Mouse (Mus musculus) kidney, embryonic 14.5 days (tissue): ENCODE data around the gene Acat3. TPM values are rescaled to one million over a fixed set of nuclear protein-coding genes. Genes with fewer than 3 reads are reported as not detected.
"Not testable (repeated sequence)": the region's sequence is repeated elsewhere in the genome, so short reads cannot be mapped to it uniquely, and the experiment has no call there.

Experiments used
- ATAC-seq: fragments of 200-750 bp; cut with Nextera tagmentation; 2 replicates; pipeline ENCODE4 v1.8.0; 2017; ENCODE audit warnings: moderate number of reproducible peaks, mild to moderate bottlenecking, moderate TSS enrichment, moderate library complexity; ENCODE audit not compliant: low FRiP score, low TSS enrichment
- H3K27ac ChIP-seq: fragments of 300-500 bp; sonication (generic); 2 replicates; pipeline ENCODE4 v1.5.1; 2014; ENCODE audit warnings: low read depth, mild to moderate bottlenecking, low read length, moderate library complexity, mixed read lengths
- H3K27me3 ChIP-seq: fragments of 300-500 bp; sonication (generic); 2 replicates; pipeline ENCODE4 v1.6.1; 2014; ENCODE audit warnings: mild to moderate bottlenecking, low read length; ENCODE audit not compliant: control insufficient read depth, insufficient read depth
- H3K36me3 ChIP-seq: fragments of 300-500 bp; sonication (generic); 2 replicates; pipeline ENCODE4 v1.6.1; 2014; ENCODE audit warnings: low read length, mixed read lengths; ENCODE audit not compliant: control insufficient read depth, insufficient read depth
- H3K4me1 ChIP-seq: fragments of 300-500 bp; sonication (generic); 2 replicates; pipeline ENCODE4 v1.6.1; 2014; ENCODE audit warnings: low read length, mixed read lengths; ENCODE audit not compliant: control insufficient read depth, insufficient read depth
- H3K4me2 ChIP-seq: fragments of 300-500 bp; sonication (generic); replicated peaks from 2 replicates; pipeline ENCODE4 v1.6.1; 2014; ENCODE audit warnings: low read depth, mild to moderate bottlenecking, low read length
- H3K4me3 ChIP-seq: fragments of 300-500 bp; sonication (generic); 2 replicates; pipeline ENCODE4 v1.5.1; 2014; ENCODE audit warnings: mild to moderate bottlenecking, low read length
- H3K9ac ChIP-seq: fragments of 300-500 bp; sonication (generic); 2 replicates; pipeline ENCODE4 v1.6.1; 2014; ENCODE audit warnings: low read depth, mild to moderate bottlenecking, low read length, moderate library complexity
- H3K9me3 ChIP-seq: fragments of 300-500 bp; sonication (generic); 2 replicates; pipeline ENCODE4 v1.6.1; 2016; ENCODE audit warnings: low read length; ENCODE audit not compliant: control insufficient read depth
- WGBS: fragments of 180-500 bp; shearing (Covaris S2); extraction: QIAGEN DNeasy Blood & Tissue Kit; methylation state at CpG from one replicate; pipeline ENCODE4 v1.1.7; 2014; 5-methylcytosine and 5-hydroxymethylcytosine counted together
- polyA plus RNA-seq: library from polyadenylated mRNA; unstranded; fragments of >200 nt; fragmentation: Nextera tagmentation; extraction: Ambion mirVana; gene quantifications from 2 replicates; pipeline ENCODE4 v1.2.1, GENCODE M21; 2014

Gene Acat3
- 0.61 and 0.76 TPM in 2 replicates for polyA plus RNA-seq

DNA sequence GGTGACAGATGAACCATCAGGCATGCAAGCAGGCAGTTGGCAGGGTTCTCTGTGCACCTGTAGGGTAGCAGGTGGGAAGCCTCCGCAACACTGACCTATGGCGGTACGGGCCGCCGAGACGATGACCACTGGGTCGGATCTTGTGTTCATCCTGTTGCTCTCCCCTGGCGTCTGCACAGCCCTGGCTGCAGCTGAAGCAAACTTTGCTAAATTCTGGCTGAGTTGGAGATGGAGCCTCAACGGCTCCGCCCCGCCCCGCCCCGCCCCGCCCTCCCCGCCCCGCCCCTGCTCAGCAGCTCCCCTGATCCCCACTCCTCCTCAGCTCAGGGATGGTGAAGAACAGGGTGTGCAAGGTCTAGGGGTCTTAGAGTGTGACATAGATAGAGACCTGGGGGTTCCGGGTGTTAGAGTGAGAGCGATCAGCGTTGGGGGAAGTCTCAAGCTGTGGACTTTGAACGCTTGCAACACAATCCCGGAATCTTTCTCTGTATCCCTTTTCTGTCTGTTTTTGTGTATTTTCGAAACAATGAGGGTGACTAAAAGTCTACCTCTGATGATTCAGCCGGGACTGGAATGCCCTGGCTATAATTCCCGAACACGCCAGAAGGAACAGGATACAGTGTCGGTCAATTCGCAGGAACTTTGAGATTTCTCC, at the start of gene Acat3:
TSS of gene Acat3 (minus strand) at position 450 of the 655 bp plus-strand sequence.
- H3K4me2 ChIP-seq = peak within 1 kb of the TSS; percentile 32
- H3K27ac ChIP-seq = no peak within 1 kb of the TSS
- H3K36me3 ChIP-seq = peaks cover 22% of the 10 kb centered on the region
- no peaks in the 10 kb centered on the region for H3K4me1 ChIP-seq
- H3K27me3 ChIP-seq = no peaks in the 10 kb centered on the region
- H3K9ac ChIP-seq = peak within 1 kb of the TSS; percentile 45; the same call in 1 of the 2 replicates
- peak within 1 kb of the TSS; percentile 10 for H3K4me3 ChIP-seq
- H3K9me3 ChIP-seq = no peaks in the 10 kb centered on the region
- WGBS = 12% methylated on average over 27 of the region's 27 CpGs
- ATAC-seq = peak; percentile 86

DNA sequence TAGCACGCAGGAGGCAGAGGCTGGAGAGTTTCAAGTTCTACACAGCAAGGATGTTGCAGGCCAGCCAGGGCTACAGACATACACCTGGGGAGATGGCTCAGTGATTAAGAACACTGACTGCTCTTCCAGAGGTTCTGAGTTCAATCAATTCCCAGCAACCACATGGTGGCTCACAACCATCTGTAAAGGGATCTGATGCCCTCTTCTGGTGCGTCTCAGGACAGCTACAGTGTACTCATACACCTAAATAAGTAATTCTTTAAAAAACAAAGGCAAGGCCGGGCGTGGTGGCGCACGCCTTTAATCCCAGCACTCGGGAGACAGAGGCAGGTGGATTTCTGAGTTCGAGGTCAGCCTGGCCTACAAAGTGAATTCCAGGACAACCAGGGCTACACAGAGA, 47.7 kb upstream of the Acat3 start:
- not testable (repeated sequence) for H3K9ac ChIP-seq, ATAC-seq, H3K4me3 ChIP-seq, H3K9me3 ChIP-seq, H3K4me2 ChIP-seq, H3K27me3 ChIP-seq, H3K27ac ChIP-seq
- peaks cover 28% of the 10 kb centered on the region for H3K36me3 ChIP-seq
- 97% methylated on average over 8 of the region's 8 CpGs for WGBS
- peaks cover 11% of the 10 kb centered on the region for H3K4me1 ChIP-seq

DNA sequence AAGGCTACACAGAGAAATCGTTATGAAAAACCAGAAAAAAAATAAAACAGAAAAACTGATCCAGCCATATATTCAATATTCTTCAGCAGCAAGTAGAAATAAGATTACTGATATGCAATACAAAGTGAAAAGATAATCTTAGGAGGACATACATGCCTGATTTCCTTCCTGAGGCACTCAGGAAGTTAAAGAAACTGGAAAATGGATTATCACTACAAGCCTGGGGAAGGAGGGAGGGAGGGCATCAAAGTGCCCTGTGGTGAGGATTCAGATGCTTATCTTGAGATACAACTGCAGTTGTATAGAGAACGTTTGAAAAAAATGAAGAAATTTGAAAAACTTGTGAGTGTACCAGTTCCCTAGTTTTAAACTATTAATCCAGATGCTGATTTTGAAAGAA, 43.6 kb upstream of the Acat3 start:
- no peak overlapping the region for H3K4me2 ChIP-seq
- WGBS = 78% methylated on average over 2 of the region's 2 CpGs
- H3K9me3 ChIP-seq = no peaks in the 10 kb centered on the region
- no peak overlapping the region for H3K9ac ChIP-seq
- no peak overlapping the region for H3K27ac ChIP-seq
- no peak overlapping the region for H3K4me3 ChIP-seq
- H3K36me3 ChIP-seq = peaks cover 58% of the 10 kb centered on the region
- peaks cover 3% of the 10 kb centered on the region; the same call in 1 of the 2 replicates for H3K4me1 ChIP-seq
- no peak for ATAC-seq
- no peaks in the 10 kb centered on the region for H3K27me3 ChIP-seq

DNA sequence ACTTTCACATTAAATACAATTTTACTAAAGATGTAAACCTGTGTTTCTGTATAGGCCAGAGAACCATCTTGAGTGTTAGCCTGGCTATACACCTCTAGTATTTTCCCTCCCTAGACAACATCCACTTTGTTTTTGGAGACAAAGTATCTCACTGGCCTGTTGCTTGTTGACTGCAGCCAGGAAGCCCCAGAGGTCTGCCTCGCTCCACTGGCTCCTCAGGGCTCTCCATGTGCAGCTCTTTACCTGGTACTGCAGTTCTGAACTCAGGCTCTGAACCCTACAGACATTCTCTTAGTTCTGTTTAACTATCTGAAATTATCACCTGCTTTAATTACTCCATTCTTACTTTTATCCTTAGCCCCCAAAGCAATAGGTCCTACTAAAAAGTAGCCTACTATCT, 38.1 kb upstream of the Acat3 start:
- H3K4me3 ChIP-seq = no peak overlapping the region
- H3K4me1 ChIP-seq = no peaks in the 10 kb centered on the region
- no peak overlapping the region for H3K9ac ChIP-seq
- no peak for ATAC-seq
- 96% methylated on average over 1 of the region's 1 CpGs for WGBS
- peaks cover 72% of the 10 kb centered on the region for H3K36me3 ChIP-seq
- no peaks in the 10 kb centered on the region for H3K27me3 ChIP-seq
- no peaks in the 10 kb centered on the region for H3K9me3 ChIP-seq
- no peak overlapping the region for H3K27ac ChIP-seq
- H3K4me2 ChIP-seq = no peak overlapping the region

DNA sequence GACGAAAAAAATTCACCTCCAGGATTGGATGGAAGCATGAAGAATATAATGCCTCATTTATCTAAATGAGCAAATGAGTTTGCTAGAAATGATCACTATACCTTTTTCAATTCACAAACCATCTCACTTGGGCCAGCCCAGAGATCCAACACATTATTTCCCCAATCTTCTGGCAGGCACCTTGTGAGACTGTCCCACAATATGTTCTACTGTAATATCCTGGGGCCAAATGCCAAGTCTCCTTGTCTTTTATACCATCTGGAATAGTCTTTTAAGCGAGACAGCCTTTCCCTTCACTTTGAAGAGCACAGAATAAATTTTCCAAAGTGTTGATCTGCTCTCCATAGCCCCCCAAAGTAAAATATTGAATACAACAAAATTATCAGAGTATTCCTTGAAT, 33.5 kb upstream of the Acat3 start:
- H3K9me3 ChIP-seq = no peaks in the 10 kb centered on the region
- WGBS = 86% methylated on average over 2 of the region's 2 CpGs
- ATAC-seq = no peak
- H3K4me2 ChIP-seq = no peak overlapping the region
- H3K27ac ChIP-seq = no peak overlapping the region
- H3K4me3 ChIP-seq = no peak overlapping the region
- H3K36me3 ChIP-seq = peaks cover 66% of the 10 kb centered on the region
- H3K9ac ChIP-seq = no peak overlapping the region
- no peaks in the 10 kb centered on the region for H3K4me1 ChIP-seq
- H3K27me3 ChIP-seq = no peaks in the 10 kb centered on the region

DNA sequence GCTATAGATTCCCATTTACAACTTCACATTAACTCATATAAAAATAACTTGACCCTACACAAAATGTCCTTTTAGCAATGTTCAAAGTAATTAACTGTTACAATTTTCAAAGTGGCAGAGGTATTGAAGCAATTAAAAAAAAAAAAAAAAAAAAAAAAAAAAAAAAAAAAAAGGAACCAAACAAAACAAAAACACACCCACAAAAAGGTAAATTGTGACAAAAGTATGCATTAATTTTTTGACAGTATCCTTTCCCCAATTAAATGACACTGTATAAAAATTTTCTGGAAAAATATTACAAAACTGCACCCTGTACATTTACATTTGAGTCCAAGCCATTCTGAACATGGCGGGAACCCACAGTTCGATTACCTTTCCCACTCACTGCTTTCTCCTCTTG, 26.8 kb upstream of the Acat3 start:
- H3K4me3 ChIP-seq = no peak overlapping the region
- no peak overlapping the region for H3K9ac ChIP-seq
- WGBS = 86% methylated on average over 2 of the region's 2 CpGs
- peaks cover 44% of the 10 kb centered on the region for H3K36me3 ChIP-seq
- H3K4me1 ChIP-seq = no peaks in the 10 kb centered on the region
- ATAC-seq = no peak
- H3K4me2 ChIP-seq = no peak overlapping the region
- H3K27ac ChIP-seq = no peak overlapping the region
- no peaks in the 10 kb centered on the region for H3K27me3 ChIP-seq
- no peaks in the 10 kb centered on the region for H3K9me3 ChIP-seq

DNA sequence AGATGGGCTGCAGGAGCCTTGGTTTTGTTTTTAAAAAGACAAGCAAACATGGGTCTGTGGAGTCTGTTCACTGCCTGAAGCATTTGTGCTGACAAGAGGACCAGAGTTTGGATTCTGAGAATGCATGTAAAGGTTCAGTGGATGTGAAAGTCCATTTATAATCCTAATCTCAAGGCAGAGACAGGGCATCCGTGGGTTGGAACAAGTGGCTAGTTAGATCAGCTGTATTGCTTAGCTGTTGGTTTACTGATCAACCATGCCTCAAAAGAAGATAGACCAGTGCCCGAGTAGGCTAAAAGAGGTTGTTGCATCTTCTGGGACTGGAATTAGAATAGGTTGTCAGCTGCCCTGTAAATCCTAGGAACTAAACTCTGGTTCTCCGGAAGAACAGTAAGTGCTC, 23.1 kb upstream of the Acat3 start:
- no peaks in the 10 kb centered on the region for H3K9me3 ChIP-seq

DNA sequence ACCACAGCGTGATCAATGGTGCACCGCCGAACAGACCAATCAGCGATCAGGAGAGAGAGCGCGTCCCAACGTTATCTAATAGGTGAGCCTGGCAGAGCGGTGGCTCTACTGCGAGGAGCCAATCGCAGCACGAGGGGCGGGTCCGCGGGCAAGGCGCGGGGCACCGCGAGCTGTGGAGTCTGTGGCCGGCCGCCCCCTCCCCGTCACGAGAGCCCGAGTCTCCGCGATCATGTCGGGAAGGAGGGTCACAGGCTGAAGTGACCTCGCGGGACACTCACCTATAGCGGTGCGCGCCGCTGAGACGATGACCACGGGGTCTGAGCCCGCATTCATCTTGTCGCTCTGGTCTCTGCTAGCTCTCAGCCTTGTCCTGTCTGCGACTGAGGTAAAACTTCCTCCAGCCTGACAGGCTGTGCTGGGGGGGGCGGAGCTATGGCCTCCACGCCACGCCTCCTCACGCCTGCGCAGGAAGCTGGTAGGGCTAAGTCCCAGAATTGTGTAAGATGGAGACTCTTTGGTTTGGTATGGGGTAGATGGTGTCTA, 20.0 kb upstream of the Acat3 start, which contains the start of gene Acat2:
TSS of gene Acat2 (minus strand) at position 417 of the 543 bp plus-strand sequence.
- Histone ChIP-seq H3K9me3 (no peaks in the 10 kb centered on the region), H3K4me2 (peak within 1 kb of the TSS; percentile 56), H3K27ac (peak within 1 kb of the TSS; percentile 3; the same call in 1 of the 2 replicates), H3K36me3 (peaks cover 23% of the 10 kb centered on the region), H3K9ac (peak within 1 kb of the TSS; percentile 19; the same call in 1 of the 2 replicates), H3K4me3 (peak within 1 kb of the TSS; percentile 40), H3K4me1 (no peaks in the 10 kb centered on the region), H3K27me3 (no peaks in the 10 kb centered on the region)
- ATAC-seq = peak; percentile 99
- under 1% methylated on average over 38 of the region's 42 CpGs for WGBS

More for the DNA sequence above, 23.1 kb upstream of the Acat3 start:
- no peak overlapping the region for H3K9ac ChIP-seq
- H3K4me1 ChIP-seq = no peaks in the 10 kb centered on the region
- peaks cover 27% of the 10 kb centered on the region for H3K36me3 ChIP-seq
- H3K4me3 ChIP-seq = no peak overlapping the region
- 82% methylated on average over 3 of the region's 3 CpGs for WGBS
- ATAC-seq = no peak
- no peak overlapping the region for H3K27ac ChIP-seq
- no peaks in the 10 kb centered on the region for H3K27me3 ChIP-seq
- no peak overlapping the region for H3K4me2 ChIP-seq

DNA sequence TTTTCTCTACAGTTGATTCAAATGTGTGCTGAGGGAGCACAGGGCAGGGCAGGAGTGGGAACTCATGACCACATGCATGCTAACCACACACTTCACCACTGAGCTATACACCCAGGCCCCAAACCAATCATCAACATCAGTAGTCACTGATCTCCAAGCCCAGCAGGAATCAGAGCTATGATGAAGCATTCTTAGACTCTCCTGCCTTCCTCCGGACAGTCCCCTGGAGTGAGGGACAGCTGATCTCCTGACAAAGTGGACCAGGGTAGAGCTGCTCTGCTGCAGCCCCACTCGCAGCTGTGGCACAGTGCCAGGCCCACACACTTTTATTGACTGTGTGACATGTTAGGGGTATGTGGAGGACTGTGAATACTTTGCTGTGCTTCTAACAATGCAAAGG, 19.0 kb upstream of the Acat3 start:
- H3K36me3 ChIP-seq = peaks cover 23% of the 10 kb centered on the region
- H3K4me2 ChIP-seq, H3K9ac ChIP-seq, H3K27ac ChIP-seq, H3K27me3 ChIP-seq, ATAC-seq, H3K4me3 ChIP-seq, H3K4me1 ChIP-seq, H3K9me3 ChIP-seq: not testable (repeated sequence)
- 24% methylated on average over 1 of the region's 2 CpGs for WGBS
